Mouse (Mus musculus): ENCODE results near the gene Vmn2r45.
"Not testable (repeated sequence)": the region's sequence is repeated elsewhere in the genome, so short reads cannot be mapped to it uniquely, and the experiment has no call there.

Gene Vmn2r45

DNA sequence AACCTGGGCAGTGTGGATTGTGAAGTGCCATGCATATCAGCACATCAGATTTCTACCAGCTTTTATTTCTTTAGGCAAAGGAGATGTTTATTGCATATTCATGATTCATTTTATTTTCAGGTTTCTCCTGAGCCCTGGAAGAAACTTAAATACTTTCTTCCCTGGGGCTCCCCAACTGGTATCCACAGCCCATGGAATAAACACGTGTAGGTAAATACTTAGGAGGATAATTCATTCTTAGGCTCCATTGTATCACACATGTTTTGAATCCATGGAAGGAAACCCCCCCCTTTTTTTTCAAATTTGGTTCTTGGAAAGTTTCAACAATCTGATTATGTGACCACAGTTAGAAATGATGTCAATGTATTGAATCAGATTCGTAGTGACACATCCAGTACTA lies at the start of gene Vmn2r45:
Vmn2r45 (minus strand) TSS at position 101 of the 400 bp plus-strand sequence.
- DNase-seq (ENCODE audit: low spot score): not testable (repeated sequence)
